Mouse (Mus musculus): ENCODE results near the gene Bbip1. TPM values are rescaled to one million over a fixed set of nuclear protein-coding genes. Genes with fewer than 3 reads are reported as not detected.
"Not testable (repeated sequence)": the region's sequence is repeated elsewhere in the genome, so short reads cannot be mapped to it uniquely, and the experiment has no call there.

The Bbip1 gene
- 42.3 to 45.1 TPM (median 43.5 TPM) in 3 replicates for total RNA-seq (2017)

- ATAC-seq (replicated peaks; ENCODE audit: insufficient number of reproducible peaks, low FRiP score, low TSS enrichment, poor library complexity, severe bottlenecking) = peak; percentile 92
Observed at GRCm38 (mm10) chr19:53943802-53944785, at the start of gene Bbip1, which contains the start of gene Shoc2. Gene Bbip1, minus strand, starts transcription at chr19:53944627. Gene Shoc2, plus strand, starts transcription at chr19:53944306.

GRCm38 (mm10) chr19:53993860-53994259, 49.4 kb upstream of the Bbip1 start:
- ATAC-seq (replicated peaks; ENCODE audit: insufficient number of reproducible peaks, low FRiP score, low TSS enrichment, poor library complexity, severe bottlenecking) = no peak

DNA sequence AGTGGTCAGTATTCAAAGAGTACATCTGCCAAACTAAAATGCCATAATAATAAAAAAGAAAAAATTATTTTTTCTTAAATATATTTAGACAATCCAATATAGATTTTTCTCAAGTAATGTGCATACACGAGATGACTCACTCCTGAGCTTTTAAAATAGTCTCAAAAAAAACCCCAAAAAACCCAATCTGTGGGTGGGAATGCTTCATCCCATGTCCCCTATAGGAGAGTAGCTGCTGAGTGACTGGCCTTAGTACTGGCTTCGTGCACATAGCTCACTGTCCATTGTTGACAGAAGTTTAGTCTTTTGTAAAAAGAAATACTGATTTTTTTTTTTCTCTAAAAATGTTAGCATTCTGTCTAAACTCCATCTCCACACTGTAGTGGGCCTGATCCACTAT, 46.1 kb upstream of the Bbip1 start:
- ATAC-seq (replicated peaks; ENCODE audit: insufficient number of reproducible peaks, low FRiP score, low TSS enrichment, poor library complexity, severe bottlenecking) = no peak

GRCm38 (mm10) chr19:53984628-53985027, 40.2 kb upstream of the Bbip1 start:
- no peak for ATAC-seq (replicated peaks; ENCODE audit: insufficient number of reproducible peaks, low FRiP score, low TSS enrichment, poor library complexity, severe bottlenecking)

DNA sequence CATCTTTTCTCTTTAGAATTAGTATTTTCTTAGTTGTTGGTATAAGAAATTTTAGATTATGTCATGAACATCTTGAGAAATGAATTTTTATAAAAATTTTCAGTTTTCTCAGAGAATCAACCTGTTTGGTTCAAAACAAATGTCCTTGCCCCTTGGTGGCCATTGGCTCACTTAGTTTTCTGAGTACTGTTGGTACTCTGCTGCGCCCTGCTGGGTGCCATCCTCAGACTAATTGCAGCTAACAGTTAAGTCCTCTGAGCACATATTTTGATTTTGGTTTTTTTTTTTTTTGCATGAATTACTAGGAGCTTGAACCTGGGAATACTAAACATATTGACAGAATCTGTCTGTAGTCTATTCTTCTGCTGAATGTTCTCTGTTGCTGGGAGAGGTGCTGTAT, 38.9 kb upstream of the Bbip1 start:
- no peak for ATAC-seq (replicated peaks; ENCODE audit: insufficient number of reproducible peaks, low FRiP score, low TSS enrichment, poor library complexity, severe bottlenecking)

DNA sequence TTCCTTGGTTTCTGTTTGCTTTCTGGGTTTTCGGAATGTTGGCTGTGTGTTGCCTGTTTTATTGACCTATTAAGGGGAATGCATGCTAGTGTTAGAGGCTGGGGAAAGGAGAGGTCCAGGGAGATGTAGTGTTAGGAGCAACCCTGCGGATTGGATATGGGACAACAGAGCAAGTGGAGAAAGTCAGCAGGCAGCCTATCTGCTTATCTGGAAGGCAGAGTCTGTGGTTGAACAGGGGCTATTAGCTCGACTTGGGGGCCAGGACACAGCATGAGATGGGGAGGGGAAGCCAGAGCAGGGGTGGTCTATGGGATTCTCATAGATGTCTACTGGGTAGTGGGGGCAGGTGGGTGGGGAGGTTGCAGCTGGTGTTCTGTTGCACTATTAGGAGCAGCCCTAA, 37.6 kb upstream of the Bbip1 start:
- no peak for ATAC-seq (replicated peaks; ENCODE audit: insufficient number of reproducible peaks, low FRiP score, low TSS enrichment, poor library complexity, severe bottlenecking)

GRCm38 (mm10) chr19:53973656-53974055, 29.2 kb upstream of the Bbip1 start:
- no peak for ATAC-seq (replicated peaks; ENCODE audit: insufficient number of reproducible peaks, low FRiP score, low TSS enrichment, poor library complexity, severe bottlenecking)

- ATAC-seq (replicated peaks; ENCODE audit: insufficient number of reproducible peaks, low FRiP score, low TSS enrichment, poor library complexity, severe bottlenecking) = no peak
Observed at GRCm38 (mm10) chr19:53971938-53972337, 27.5 kb upstream of the Bbip1 start.

GRCm38 (mm10) chr19:53969226-53969625, 24.8 kb upstream of the Bbip1 start:
- no peak for ATAC-seq (replicated peaks; ENCODE audit: insufficient number of reproducible peaks, low FRiP score, low TSS enrichment, poor library complexity, severe bottlenecking)

DNA sequence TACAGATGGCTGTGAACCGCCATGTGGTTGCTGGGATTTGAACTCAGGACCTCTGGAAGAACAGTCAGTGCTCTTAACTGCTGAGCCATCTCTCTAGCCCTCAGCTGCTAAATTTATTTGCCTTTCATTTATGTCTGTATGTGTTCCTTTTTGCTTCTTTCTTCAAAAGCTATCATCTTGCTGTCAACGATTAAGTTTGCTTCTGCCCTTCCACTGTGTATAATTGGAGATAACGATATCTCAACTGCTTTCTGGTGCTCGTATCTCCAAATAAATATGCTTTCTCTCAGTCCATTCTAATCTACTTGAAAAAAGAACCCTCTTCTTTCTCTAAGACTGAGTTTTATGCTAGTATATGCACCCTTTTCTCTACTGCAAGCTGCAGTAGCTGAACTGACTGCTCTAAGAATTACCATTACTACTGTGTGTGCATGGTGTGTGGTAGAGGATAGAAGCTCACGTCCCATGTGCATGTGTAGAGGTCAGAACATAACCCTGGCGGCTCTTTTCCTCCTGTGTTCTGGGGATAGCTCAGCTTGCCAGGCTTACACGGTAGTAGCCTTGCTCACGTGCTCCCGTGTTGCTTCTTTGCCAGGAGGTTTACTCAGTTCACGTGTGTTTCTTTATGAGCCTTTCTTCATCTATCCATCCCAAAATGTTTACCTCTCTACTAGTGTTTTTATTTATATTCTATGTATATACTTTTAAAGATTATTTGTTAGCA, 20.6 kb upstream of the Bbip1 start:
- no peak for ATAC-seq (replicated peaks; ENCODE audit: insufficient number of reproducible peaks, low FRiP score, low TSS enrichment, poor library complexity, severe bottlenecking)

GRCm38 (mm10) chr19:53964347-53964746, 19.9 kb upstream of the Bbip1 start:
- ATAC-seq (replicated peaks; ENCODE audit: insufficient number of reproducible peaks, low FRiP score, low TSS enrichment, poor library complexity, severe bottlenecking) = not testable (repeated sequence)

DNA sequence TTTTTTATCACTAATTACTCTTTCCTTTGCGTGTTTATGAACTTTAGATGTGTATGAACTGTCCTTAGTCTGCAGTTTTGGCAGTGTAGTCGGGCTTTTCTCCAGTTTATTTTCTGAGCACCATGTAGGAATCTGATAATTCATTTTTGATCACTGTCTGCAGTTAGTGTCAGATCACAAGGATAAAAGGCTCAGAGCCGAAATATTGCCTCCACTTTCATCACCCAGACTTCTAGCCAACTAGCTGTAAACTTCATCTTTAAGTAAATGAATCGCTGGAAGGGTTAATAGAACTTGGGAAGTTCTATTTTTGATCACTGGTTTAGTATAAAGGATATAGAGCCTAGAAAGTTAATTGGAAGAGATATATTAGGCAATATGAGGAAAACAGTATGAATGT, 18.1 kb upstream of the Bbip1 start:
- ATAC-seq (replicated peaks; ENCODE audit: insufficient number of reproducible peaks, low FRiP score, low TSS enrichment, poor library complexity, severe bottlenecking) = no peak

DNA sequence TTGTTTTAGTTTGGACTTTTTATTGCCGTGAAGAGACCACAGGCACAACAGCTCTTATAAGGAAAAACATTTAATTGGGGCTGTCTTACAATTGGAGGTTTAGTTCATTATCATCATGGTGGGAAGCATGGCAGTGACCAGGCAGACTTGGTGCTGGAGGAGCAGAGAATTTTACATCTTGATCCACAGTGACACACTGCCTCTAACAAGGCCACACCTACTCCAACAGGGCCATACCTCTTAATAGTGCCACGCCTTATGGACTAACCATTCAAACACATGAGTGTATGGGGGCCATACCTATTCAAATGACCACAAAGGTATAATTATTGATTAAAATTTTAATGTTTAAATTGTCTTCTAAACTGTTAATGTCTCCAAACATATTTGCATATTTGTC, 13.1 kb upstream of the Bbip1 start:
- no peak for ATAC-seq (replicated peaks; ENCODE audit: insufficient number of reproducible peaks, low FRiP score, low TSS enrichment, poor library complexity, severe bottlenecking)

- ATAC-seq (replicated peaks; ENCODE audit: insufficient number of reproducible peaks, low FRiP score, low TSS enrichment, poor library complexity, severe bottlenecking) = no peak
Observed at GRCm38 (mm10) chr19:53945171-53946042, 980 bp upstream of the Bbip1 start.

GRCm38 (mm10) chr19:53944786-53945169, 351 bp upstream of the Bbip1 start:
- no peak for ATAC-seq (replicated peaks; ENCODE audit: insufficient number of reproducible peaks, low FRiP score, low TSS enrichment, poor library complexity, severe bottlenecking)

GRCm38 (mm10) chr19:53942342-53942741, 2.1 kb downstream of the Bbip1 start:
- no peak for ATAC-seq (replicated peaks; ENCODE audit: insufficient number of reproducible peaks, low FRiP score, low TSS enrichment, poor library complexity, severe bottlenecking)

DNA sequence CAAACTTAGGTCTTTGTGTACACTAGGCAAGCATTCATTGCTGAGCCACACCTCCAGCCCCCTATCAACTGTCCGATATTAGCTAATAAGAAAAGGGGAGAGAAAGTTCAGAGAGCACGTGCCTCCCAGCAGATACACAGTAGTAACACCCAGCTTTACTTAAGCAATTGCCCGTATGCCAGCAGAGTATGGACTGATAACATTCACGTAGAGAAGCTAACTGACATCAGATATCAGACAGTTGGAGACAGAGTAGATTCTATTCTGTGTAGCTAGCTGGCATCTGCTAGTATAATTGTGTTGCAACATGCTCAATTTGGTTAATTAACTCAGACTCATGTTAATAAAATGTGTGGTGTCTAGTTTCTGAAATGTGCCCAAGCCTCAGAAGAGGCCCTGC, 3.3 kb downstream of the Bbip1 start:
- no peak for ATAC-seq (replicated peaks; ENCODE audit: insufficient number of reproducible peaks, low FRiP score, low TSS enrichment, poor library complexity, severe bottlenecking)

GRCm38 (mm10) chr19:53939467-53939866, 5.0 kb downstream of the Bbip1 start:
- ATAC-seq (replicated peaks; ENCODE audit: insufficient number of reproducible peaks, low FRiP score, low TSS enrichment, poor library complexity, severe bottlenecking) = no peak

DNA sequence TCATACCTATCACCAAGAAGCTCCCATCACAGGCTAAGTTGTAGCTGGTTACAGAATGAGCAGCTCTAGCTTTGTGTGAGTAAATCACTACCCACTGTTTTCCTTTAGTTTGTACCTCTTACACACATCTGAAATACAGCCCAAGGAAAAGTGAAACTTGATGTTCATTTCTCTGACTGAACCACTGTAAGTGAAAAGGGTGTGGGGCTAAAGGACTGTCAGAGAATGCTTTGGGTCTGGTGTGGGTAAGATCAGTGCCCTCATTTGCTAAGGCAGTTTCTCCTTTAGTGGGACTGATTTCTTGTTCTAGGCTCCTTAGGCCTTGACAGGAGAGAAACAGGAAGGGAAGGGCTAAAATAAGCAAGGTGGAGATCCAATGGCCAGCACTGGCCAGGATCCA, 10.4 kb downstream of the Bbip1 start:
- no peak for ATAC-seq (replicated peaks; ENCODE audit: insufficient number of reproducible peaks, low FRiP score, low TSS enrichment, poor library complexity, severe bottlenecking)
